11 mouse cellular contexts compared by ENCODE assay signal in genomic region chr2:93488911-93489587, GRCm38 (mm10). TPM values are rescaled to one million over a fixed set of nuclear protein-coding genes. Genes with fewer than 3 reads are reported as not detected.
DNase-seq lines count a peak whose midpoint lies in the region; ATAC-seq and TF ChIP-seq lines count a peak whose summit lies in the region.
"Had no signal": no experiment of that assay in that cellular context is flagged by ENCODE, and none has a peak within 500 bp of the region (broad histone marks: within the 10 kb centered on the region; RNA-seq: fewer than 3 reads in every experiment).

No protein-coding gene starts in this region.

- H3K4me2 ChIP-seq in kidney, embryonic 16.5 days (replicated peaks; ENCODE audit: low read depth, low read length), result no peak overlapping the region
- H3K4me2 ChIP-seq in liver, postnatal 0 days (ENCODE audit: low read depth, low read length), result no peak overlapping the region

- no peak for DNase-seq in kidney, postnatal 36 days
- peak; percentile 41 for DNase-seq in ZHBTc4 (ENCODE audit: low read depth, low spot score)
- DNase-seq in liver, postnatal 0 days, result no peak
- no peak for DNase-seq in forebrain, embryonic 10.5 days (ENCODE audit: extremely low spot score, low spot score)
- DNase-seq in gastrocnemius, postnatal 10 days, result no peak
- DNase-seq: adrenal gland, postnatal 36 days; gastrocnemius, postnatal 14 days had no signal

- H3K9me3 ChIP-seq in kidney, embryonic 16.5 days (ENCODE audit: low read length), result no peaks in the 10 kb centered on the region
- H3K9me3 ChIP-seq in E14TG2a.4 (ENCODE audit: low read length), result no peaks in the 10 kb centered on the region
- no peaks in the 10 kb centered on the region for H3K9me3 ChIP-seq in liver, postnatal 0 days (ENCODE audit: low read length)
- H3K9me3 ChIP-seq in forebrain, embryonic 10.5 days, result no peaks in the 10 kb centered on the region
- H3K9me3 ChIP-seq: G1E had no signal

- ATAC-seq in kidney, embryonic 16.5 days (ENCODE audit: low FRiP score, low TSS enrichment), result peak; percentile 49; the same call in 1 of the 2 replicates
- no peak for ATAC-seq in liver, postnatal 0 days
- no peak for ATAC-seq in CD4-positive, CD25-positive, alpha-beta regulatory T cell, adult 4 months

- TF ChIP-seq EP300 in liver, postnatal 0 days (IDR thresholded peaks at IDR 0.05; ENCODE audit: low read depth), result no peak

- TF ChIP-seq CTCF in E14TG2a.4 (conservative IDR thresholded peaks at IDR 0.05; ENCODE audit: low read length), result no peak
- TF ChIP-seq CTCF in liver, postnatal 0 days (IDR thresholded peaks at IDR 0.05; ENCODE audit: low read depth), result 0 out of 2 replicates have a peak, but pooled peaks have one; percentile 11

- H3K4me3 ChIP-seq in kidney, embryonic 16.5 days (ENCODE audit: low read length), result no peak overlapping the region
- peak overlapping the region; percentile 45; the same call in 1 of the 2 replicates for H3K4me3 ChIP-seq in E14TG2a.4 (replicated peaks; ENCODE audit: low read length)
- H3K4me3 ChIP-seq in liver, postnatal 0 days (ENCODE audit: low read depth, low read length), result no peak overlapping the region
- H3K4me3 ChIP-seq in forebrain, embryonic 10.5 days, result no peak overlapping the region

- no peak overlapping the region for H3K27ac ChIP-seq in kidney, embryonic 16.5 days (ENCODE audit: low read length)
- no peak overlapping the region for H3K27ac ChIP-seq in liver, postnatal 0 days (ENCODE audit: low read depth)
- no peak overlapping the region for H3K27ac ChIP-seq in forebrain, embryonic 10.5 days

- H3K4me1 ChIP-seq in kidney, embryonic 16.5 days (ENCODE audit: insufficient read depth, low read length), result 0 out of 2 replicates have a peak, but pooled peaks cover 2% of the 10 kb centered on the region
- H3K4me1 ChIP-seq in E14TG2a.4 (replicated peaks; ENCODE audit: low read depth, low read length), result peaks cover 5% of the 10 kb centered on the region; the same call in 1 of the 2 replicates
- no peaks in the 10 kb centered on the region for H3K4me1 ChIP-seq in liver, postnatal 0 days (ENCODE audit: insufficient read depth)
- peaks cover 10% of the 10 kb centered on the region for H3K4me1 ChIP-seq in forebrain, embryonic 10.5 days

- H3K36me3 ChIP-seq in kidney, embryonic 16.5 days (ENCODE audit: insufficient read depth, low read length), result no peaks in the 10 kb centered on the region
- H3K36me3 ChIP-seq in E14TG2a.4 (ENCODE audit: insufficient read depth, low read length), result no peaks in the 10 kb centered on the region
- no peaks in the 10 kb centered on the region for H3K36me3 ChIP-seq in liver, postnatal 0 days (replicated peaks; ENCODE audit: insufficient read depth, low read length)
- H3K36me3 ChIP-seq in forebrain, embryonic 10.5 days (replicated peaks), result no peaks in the 10 kb centered on the region
- H3K36me3 ChIP-seq: G1E had no signal

- no peak overlapping the region for H3K9ac ChIP-seq in kidney, embryonic 16.5 days (replicated peaks; ENCODE audit: low read length)
- no peak overlapping the region for H3K9ac ChIP-seq in liver, postnatal 0 days (replicated peaks)

- WGBS in kidney, embryonic 16.5 days, result 23% methylated on average over 19 of the region's 19 CpGs
- 50% methylated on average over 19 of the region's 19 CpGs for WGBS in liver, postnatal 0 days (ENCODE audit: insufficient replicate concordance)
- 44% methylated on average over 19 of the region's 19 CpGs for WGBS in forebrain, embryonic 10.5 days

- peaks cover 4% of the 10 kb centered on the region; the same call in 1 of the 2 replicates for H3K27me3 ChIP-seq in kidney, embryonic 16.5 days (ENCODE audit: insufficient read depth, low read length)
- H3K27me3 ChIP-seq in E14TG2a.4 (ENCODE audit: insufficient read depth, low read length), result peaks cover 15% of the 10 kb centered on the region
- peaks cover 6% of the 10 kb centered on the region; the same call in 1 of the 2 replicates for H3K27me3 ChIP-seq in liver, postnatal 0 days (ENCODE audit: insufficient read depth, low read length)
- H3K27me3 ChIP-seq in forebrain, embryonic 10.5 days (ENCODE audit: poor library complexity, severe bottlenecking), result peaks cover 27% of the 10 kb centered on the region

RNA-seq across cellular contexts. Expression of gene Cd82, which starts 26.1 kb away (rescaled TPM):
- 64.1 and 71.8 TPM in 2 replicates for polyA plus RNA-seq in kidney, embryonic 16.5 days (2015; fragmentation: Nextera tagmentation; extraction: Ambion mirVana)
- polyA plus RNA-seq in liver, postnatal 0 days (2015; fragmentation: Nextera tagmentation; extraction: Ambion mirVana), result 81.0 and 87.7 TPM in 2 replicates
- 5.0 and 5.3 TPM in 2 replicates for polyA plus RNA-seq in forebrain, embryonic 10.5 days (2016; fragmentation: Nextera tagmentation; extraction: Ambion mirVana)
- polyA plus RNA-seq in CD4-positive, CD25-positive, alpha-beta regulatory T cell, adult 4 months (2017; shearing (Covaris generic)), result 1,000 to 10,000 TPM in 1 of 2 experiments, 100 to 1,000 TPM in 1; 432 to 1,042 TPM
- 10 to 100 TPM; 36.7 to 43.8 TPM for total RNA-seq in gastrocnemius, postnatal 10 days (2021)

Comparison
In these comparisons a context has a peak if more than half of its experiments do, and no peak if none do; other contexts are left out.
1. RNA of gene Cd82, which starts 26.1 kb away (polyA plus RNA-seq): 432 to 1,042 TPM in CD4-positive, CD25-positive, alpha-beta regulatory T cell, adult 4 months, 81.0 to 87.7 TPM in liver, postnatal 0 days and 64.1 to 71.8 TPM in kidney, embryonic 16.5 days; 5.0 to 5.3 TPM in forebrain, embryonic 10.5 days; every median in the first group is over 10 times any median in the second.